Mouse (Mus musculus): Measurements from ENCODE around the gene Pbx2. TPM values are rescaled to one million over a fixed set of nuclear protein-coding genes. Genes with fewer than 3 reads are reported as not detected.
A peak's percentile ranks its signal among the peaks of the same experiment; 100 is the strongest.

The Pbx2 gene
- total and polyA plus RNA-seq, 2 experiments from 2014 or later = 9.6 to 95.6 TPM

GRCm38 (mm10) chr17:34626773-34627092 lies 35.7 kb downstream of the Pbx2 start:
- peaks cover 7% of the 10 kb centered on the region for H3K36me3 ChIP-seq (ENCODE audit: insufficient read depth, low read length)
- H3K4me2 ChIP-seq (ENCODE audit: low read depth, low read length, poor library complexity, severe bottlenecking) = peak overlapping the region; percentile 89
- peak; percentile 77 for TF ChIP-seq CTCF (IDR thresholded peaks at IDR 0.05)
- ATAC-seq (ENCODE audit: low FRiP score) (peak; percentile 47; the same call in 1 of the 2 replicates), DNase-seq (ENCODE audit: low spot score) (peak; percentile 82)
- H3K4me1 ChIP-seq (ENCODE audit: insufficient read depth, low read length) = peaks cover 19% of the 10 kb centered on the region
- no peaks in the 10 kb centered on the region for H3K9me3 ChIP-seq (ENCODE audit: low read length)
- 1% methylated on average over 18 of the region's 18 CpGs for WGBS
- peak overlapping the region; percentile 58 for H3K9ac ChIP-seq (replicated peaks; ENCODE audit: low read length, poor library complexity, severe bottlenecking)
- peak overlapping the region; percentile 92 for H3K27ac ChIP-seq (ENCODE audit: low read depth, low read length)
- no peaks in the 10 kb centered on the region for H3K27me3 ChIP-seq (ENCODE audit: insufficient read depth, low read length)
- H3K4me3 ChIP-seq (ENCODE audit: low read depth, low read length) = peak overlapping the region; percentile 74

- Histone ChIP-seq H3K27me3 (ENCODE audit: insufficient read depth, low read length) (no peaks in the 10 kb centered on the region), H3K27ac (ENCODE audit: low read depth, low read length) (peak overlapping the region; percentile 92), H3K9me3 (ENCODE audit: low read length) (no peaks in the 10 kb centered on the region), H3K4me3 (ENCODE audit: low read depth, low read length) (peak overlapping the region; percentile 74), H3K4me2 (ENCODE audit: low read depth, low read length, poor library complexity, severe bottlenecking) (peak overlapping the region; percentile 89), H3K4me1 (ENCODE audit: insufficient read depth, low read length) (peaks cover 20% of the 10 kb centered on the region), H3K36me3 (ENCODE audit: insufficient read depth, low read length) (peaks cover 7% of the 10 kb centered on the region), H3K9ac (replicated peaks; ENCODE audit: low read length, poor library complexity, severe bottlenecking) (peak overlapping the region; percentile 65)
- no peak; the same call in 1 of the 2 replicates for TF ChIP-seq CTCF (IDR thresholded peaks at IDR 0.05)
- DNase-seq (ENCODE audit: low spot score) = peak; percentile 95
- ATAC-seq (ENCODE audit: low FRiP score) = peak; percentile 80
- under 1% methylated on average over 37 of the region's 45 CpGs for WGBS
Measured at GRCm38 (mm10) chr17:34627093-34627942, 36.3 kb downstream of the Pbx2 start.

- H3K4me3 ChIP-seq (ENCODE audit: low read depth, low read length) = peak within 1 kb of the TSS; percentile 74
- H3K4me1 ChIP-seq (ENCODE audit: insufficient read depth, low read length) = peaks cover 20% of the 10 kb centered on the region
- H3K36me3 ChIP-seq (ENCODE audit: insufficient read depth, low read length) = no peaks in the 10 kb centered on the region
- H3K27ac ChIP-seq (ENCODE audit: low read depth, low read length) = peak within 1 kb of the TSS; percentile 92
- peak within 1 kb of the TSS; percentile 65 for H3K9ac ChIP-seq (replicated peaks; ENCODE audit: low read length, poor library complexity, severe bottlenecking)
- WGBS = 2% methylated on average over 29 of the region's 29 CpGs
- peak within 1 kb of the TSS; percentile 89 for H3K4me2 ChIP-seq (ENCODE audit: low read depth, low read length, poor library complexity, severe bottlenecking)
- H3K27me3 ChIP-seq (ENCODE audit: insufficient read depth, low read length) = no peaks in the 10 kb centered on the region
- TF ChIP-seq CTCF (IDR thresholded peaks at IDR 0.05) = no peak; the same call in 1 of the 2 replicates
- H3K9me3 ChIP-seq (ENCODE audit: low read length) = no peaks in the 10 kb centered on the region
- ATAC-seq (ENCODE audit: low FRiP score) = no peak
- DNase-seq (ENCODE audit: low spot score) = no peak
Measured at GRCm38 (mm10) chr17:34627943-34628643, 37.0 kb downstream of the Pbx2 start, which contains the start of gene Ppt2. Gene Ppt2 (minus strand): TSS chr17:34628510.

- H3K27me3 ChIP-seq (ENCODE audit: insufficient read depth, low read length) = no peaks in the 10 kb centered on the region
- peak overlapping the region; percentile 92 for H3K27ac ChIP-seq (ENCODE audit: low read depth, low read length)
- H3K36me3 ChIP-seq (ENCODE audit: insufficient read depth, low read length) = no peaks in the 10 kb centered on the region
- 21% methylated on average over 5 of the region's 5 CpGs for WGBS
- H3K9ac ChIP-seq (replicated peaks; ENCODE audit: low read length, poor library complexity, severe bottlenecking) = peak overlapping the region; percentile 65; the same call in 1 of the 2 replicates
- no peaks in the 10 kb centered on the region for H3K9me3 ChIP-seq (ENCODE audit: low read length)
- TF ChIP-seq CTCF (IDR thresholded peaks at IDR 0.05) = no peak
- DNase-seq (ENCODE audit: low spot score) (no peak), ATAC-seq (ENCODE audit: low FRiP score) (no peak)
- peaks cover 20% of the 10 kb centered on the region for H3K4me1 ChIP-seq (ENCODE audit: insufficient read depth, low read length)
- H3K4me3 ChIP-seq (ENCODE audit: low read depth, low read length) = peak overlapping the region; percentile 74
- H3K4me2 ChIP-seq (ENCODE audit: low read depth, low read length, poor library complexity, severe bottlenecking) = peak overlapping the region; percentile 89
Measured at GRCm38 (mm10) chr17:34628644-34628967, 37.5 kb downstream of the Pbx2 start.

GRCm38 (mm10) chr17:34629221-34629751 lies 38.2 kb downstream of the Pbx2 start, which contains the start of gene Prrt1:
Gene Prrt1 (plus strand): TSS chr17:34629533.
- peak within 1 kb of the TSS; percentile 74 for H3K4me3 ChIP-seq (ENCODE audit: low read depth, low read length)
- H3K4me2 ChIP-seq (ENCODE audit: low read depth, low read length, poor library complexity, severe bottlenecking) = peak within 1 kb of the TSS; percentile 89
- DNase-seq (ENCODE audit: low spot score) = peak; percentile 78
- H3K9me3 ChIP-seq (ENCODE audit: low read length) = no peaks in the 10 kb centered on the region
- H3K4me1 ChIP-seq (ENCODE audit: insufficient read depth, low read length) = peaks cover 20% of the 10 kb centered on the region
- no peak; the same call in 1 of the 2 replicates for ATAC-seq (ENCODE audit: low FRiP score)
- 2% methylated on average over 16 of the region's 16 CpGs for WGBS
- peak within 1 kb of the TSS; percentile 92 for H3K27ac ChIP-seq (ENCODE audit: low read depth, low read length)
- no peaks in the 10 kb centered on the region for H3K36me3 ChIP-seq (ENCODE audit: insufficient read depth, low read length)
- no peaks in the 10 kb centered on the region for H3K27me3 ChIP-seq (ENCODE audit: insufficient read depth, low read length)
- TF ChIP-seq CTCF (IDR thresholded peaks at IDR 0.05) = no peak
- H3K9ac ChIP-seq (replicated peaks; ENCODE audit: low read length, poor library complexity, severe bottlenecking) = peak within 1 kb of the TSS; percentile 65

Measured in midbrain, postnatal 0 days (tissue).